Mouse (Mus musculus) megakaryocyte, embryonic 14.5 days (primary cell): ENCODE measurements around the gene Pdlim3. TPM values are rescaled to one million over a fixed set of nuclear protein-coding genes. Genes with fewer than 3 reads are reported as not detected.

Experiments
- H3K27me3 ChIP-seq: replicated peaks from 2 replicates; pipeline ENCODE3; 2012; ENCODE audit warnings: inconsistent platforms
- H3K36me3 ChIP-seq: replicated peaks from 2 replicates; pipeline ENCODE3; 2012; ENCODE audit warnings: low read length, inconsistent platforms, mixed read lengths
- H3K4me1 ChIP-seq: 2 replicates; pipeline ENCODE4 v1.6.1; 2012; ENCODE audit warnings: inconsistent platforms
- H3K4me3 ChIP-seq: replicated peaks from 2 replicates; pipeline ENCODE3; 2012; ENCODE audit warnings: moderate library complexity, mild to moderate bottlenecking, inconsistent platforms
- H3K9me3 ChIP-seq: 2 replicates; pipeline ENCODE4 v1.6.1; 2012; ENCODE audit warnings: inconsistent platforms
- FLI1 ChIP-seq: IDR thresholded peaks from 2 replicates; pipeline ENCODE4 v1.6.1; 2012; ENCODE audit warnings: low read length, inconsistent platforms, mixed read lengths
- GATA1 ChIP-seq: IDR thresholded peaks from 3 replicates; pipeline ENCODE4 v1.6.1; 2012; ENCODE audit warnings: mixed read lengths, low read length, inconsistent platforms, borderline replicate concordance
- polyA plus RNA-seq: library from polyadenylated mRNA; stranded (reverse); fragments of >175 nt; gene quantifications from 2 replicates; pipeline ENCODE4 v1.2.3, GENCODE M21; 2012; ENCODE audit warnings: low replicate concordance; ENCODE audit not compliant: insufficient read depth

Pdlim3 gene
- polyA plus RNA-seq, 1 experiment, result not detected

GRCm38 (mm10) chr8:45936986-45937385 is 51.7 kb downstream of the Pdlim3 start:
- peaks cover 8% of the 10 kb centered on the region for H3K4me1 ChIP-seq
- H3K27me3 ChIP-seq, result peaks cover 8% of the 10 kb centered on the region
- TF ChIP-seq FLI1, result no peak
- no peak for TF ChIP-seq GATA1
- H3K4me3 ChIP-seq, result no peak overlapping the region
- H3K9me3 ChIP-seq, result no peaks in the 10 kb centered on the region; the same call in 1 of the 2 replicates
- H3K36me3 ChIP-seq, result no peaks in the 10 kb centered on the region

GRCm38 (mm10) chr8:45946283-45946682 is 61.0 kb downstream of the Pdlim3 start:
- peaks cover 2% of the 10 kb centered on the region for H3K27me3 ChIP-seq
- H3K9me3 ChIP-seq, result no peaks in the 10 kb centered on the region
- no peaks in the 10 kb centered on the region for H3K36me3 ChIP-seq
- no peak overlapping the region for H3K4me3 ChIP-seq
- H3K4me1 ChIP-seq, result no peaks in the 10 kb centered on the region
- no peak for TF ChIP-seq GATA1
- no peak for TF ChIP-seq FLI1

- no peak for TF ChIP-seq GATA1
- no peak for TF ChIP-seq FLI1
- no peaks in the 10 kb centered on the region for H3K36me3 ChIP-seq
- H3K4me3 ChIP-seq, result no peak overlapping the region
- H3K27me3 ChIP-seq, result no peaks in the 10 kb centered on the region
- no peaks in the 10 kb centered on the region for H3K4me1 ChIP-seq
- H3K9me3 ChIP-seq, result no peaks in the 10 kb centered on the region
These were observed 65.4 kb downstream of the Pdlim3 start for GRCm38 (mm10) chr8:45950622-45951021.

Other genes with a start within 250 kb of the Pdlim3 start
- gene Ccdc110, start 49.2 kb downstream of the Pdlim3 start, polyA plus RNA-seq, result not detected in 2 replicates
- 0.75 TPM in 1 of 2 replicates, not detected in the other for gene 1700029J07Rik, start 89.8 kb downstream of the Pdlim3 start, polyA plus RNA-seq
- gene Ufsp2, start 90.1 kb downstream of the Pdlim3 start, polyA plus RNA-seq, result 2.5 TPM in 1 of 2 replicates, not detected in the other
- gene Lrp2bp, start 113.8 kb downstream of the Pdlim3 start, polyA plus RNA-seq, result 0.11 TPM in 1 of 2 replicates, not detected in the other
- 3.6 and 5.2 TPM in 2 replicates for gene Ankrd37, start 120.2 kb downstream of the Pdlim3 start, polyA plus RNA-seq